Mouse (Mus musculus) C3H10T1/2 (cell line): Measurements from ENCODE around the gene Ino80. TPM values are rescaled to one million over a fixed set of nuclear protein-coding genes. Genes with fewer than 3 reads are reported as not detected.

ENCODE experiments used
- polyA plus RNA-seq, 2 experiments: library from polyadenylated mRNA; unstranded; fragments of >200 nt; fragmentation: generic; extraction: Trizol; gene quantifications; one replicate each; pipeline ENCODE4 v1.2.1; 2012; ENCODE audit warnings: missing spikeins in 2 of 2

The Ino80 gene
- polyA plus RNA-seq = 1 to 10 TPM in 1 of 2 experiments, under 1 TPM in 1; 0.41 to 4.5 TPM

GRCm38 (mm10) chr2:119477571-119478396 lies at the start of gene Ino80:
Gene Ino80, minus strand, starts transcription at chr2:119477687.

GRCm38 (mm10) chr2:119350555-119351486 lies 126.7 kb downstream of the Ino80 start, which contains the start of gene Chac1:
Gene Chac1, plus strand, starts transcription at chr2:119351229.

GRCm38 (mm10) chr2:119325568-119326143 lies 151.8 kb downstream of the Ino80 start, which contains the start of gene Dll4:
Gene Dll4, plus strand, starts transcription at chr2:119325784.

Other genes starting within 250 kb of the Ino80 start
- not detected for gene Ppp1r14d, start 247.8 kb downstream of the Ino80 start, polyA plus RNA-seq
- under 1 TPM; 0.01 to 0.38 TPM for gene Spint1, start 240.3 kb downstream of the Ino80 start, polyA plus RNA-seq
- 1 to 10 TPM in 1 of 2 experiments, under 1 TPM in 1; 0.63 to 5.3 TPM for gene Rhov, start 206.4 kb downstream of the Ino80 start, polyA plus RNA-seq
- 10 to 100 TPM; 10.5 to 23.7 TPM for gene Vps18, start 188.9 kb downstream of the Ino80 start, polyA plus RNA-seq
- gene Dll4, start 151.9 kb downstream of the Ino80 start, polyA plus RNA-seq = not detected
- gene Chac1, start 126.5 kb downstream of the Ino80 start, polyA plus RNA-seq = 1 to 10 TPM; 4.9 to 10.0 TPM
- under 1 TPM; 0.01 to 0.04 TPM for gene Exd1, start 69.9 kb upstream of the Ino80 start, polyA plus RNA-seq
- 10 to 100 TPM; 17.8 to 47.3 TPM for gene Chp1, start 70.0 kb upstream of the Ino80 start, polyA plus RNA-seq
- gene Nusap1, start 140.6 kb upstream of the Ino80 start, polyA plus RNA-seq = 1 to 10 TPM in 1 of 2 experiments, under 1 TPM in 1; 0.81 to 9.5 TPM
- 1 to 10 TPM; 1.1 to 5.9 TPM for gene Oip5, start 140.8 kb upstream of the Ino80 start, polyA plus RNA-seq
- 10 to 100 TPM in 1 of 2 experiments, 1 to 10 TPM in 1; 5.7 to 15.6 TPM for gene Ndufaf1, start 185.1 kb upstream of the Ino80 start, polyA plus RNA-seq
- 10 to 100 TPM in 1 of 2 experiments, 1 to 10 TPM in 1; 3.2 to 16.4 TPM for gene Rtf1, start 197.4 kb upstream of the Ino80 start, polyA plus RNA-seq